Mouse (Mus musculus) stomach, postnatal 0 days (tissue): ENCODE results near the gene Trmt10c.

ENCODE experiments used
- CTCF ChIP-seq: IDR thresholded peaks from 2 replicates; pipeline ENCODE4 v1.5.1; 2016; ENCODE audit warnings: antibody characterized with exemption, low read depth, mild to moderate bottlenecking, moderate library complexity
- EP300 ChIP-seq: optimal IDR thresholded peaks from 2 replicates; pipeline ENCODE3; 2016; ENCODE audit warnings: antibody characterized with exemption

DNA sequence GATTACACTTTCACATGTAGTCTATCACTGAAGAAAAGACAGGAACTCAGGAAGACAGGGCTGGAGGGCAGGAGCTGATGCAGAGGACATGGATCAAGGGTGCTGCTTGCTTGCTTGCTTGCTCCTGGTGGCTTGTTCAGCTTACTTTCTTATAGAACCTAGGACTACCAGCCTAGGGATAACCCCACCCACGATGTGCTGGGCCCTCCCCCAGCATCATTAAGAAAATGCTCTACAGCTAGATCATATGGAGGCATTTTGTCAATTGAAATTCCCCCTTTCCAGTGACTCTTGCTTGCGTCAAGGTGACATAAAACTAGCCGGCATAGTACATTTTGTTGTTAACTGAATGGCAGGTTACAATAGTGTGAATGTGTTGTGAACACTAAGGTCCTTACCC, 18.3 kb upstream of the Trmt10c start:
- TF ChIP-seq CTCF (no peak), EP300 (no peak)
